Mouse (Mus musculus) ES-Bruce4 (cell line): ENCODE data around the gene Abcg3.

ENCODE experiments used
- CTCF ChIP-seq: IDR thresholded peaks from one replicate; pipeline ENCODE4 v1.8.1; 2011; ENCODE audit warnings: low read depth, low read length
- EP300 ChIP-seq: IDR thresholded peaks from 2 replicates; pipeline ENCODE4 v1.6.1; 2011; ENCODE audit warnings: low read depth, low read length; ENCODE audit not compliant: insufficient read depth
- POLR2A ChIP-seq: IDR thresholded peaks from one replicate; pipeline ENCODE4 v1.8.1; 2011; ENCODE audit warnings: low read length; ENCODE audit not compliant: insufficient read depth

DNA sequence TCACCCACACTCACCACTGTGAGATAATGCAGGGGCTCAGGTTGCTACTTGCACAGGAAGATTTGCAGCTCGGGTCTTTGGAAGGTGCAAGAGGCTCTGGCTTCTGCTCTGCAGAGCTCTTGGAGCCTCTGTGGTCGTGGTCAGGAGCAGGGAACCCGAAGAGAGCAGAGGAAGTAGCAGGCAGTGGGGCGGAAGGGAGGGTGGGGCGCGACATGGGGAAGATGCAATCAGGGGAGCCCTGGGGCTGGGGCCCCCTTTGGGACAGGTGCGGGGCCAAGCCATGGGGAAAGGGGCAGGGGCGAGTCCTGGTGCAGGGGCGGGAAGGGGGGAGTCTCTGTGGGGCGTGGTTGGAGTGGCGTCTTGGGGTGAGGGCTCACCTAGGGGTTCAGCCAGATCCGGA is at the start of gene Abcg3:
- TF ChIP-seq CTCF (no peak), POLR2A (no peak), EP300 (no peak)
